Mouse (Mus musculus): ENCODE measurements around the gene Tnfrsf1a. TPM values are rescaled to one million over a fixed set of nuclear protein-coding genes. Genes with fewer than 3 reads are reported as not detected.

The Tnfrsf1a gene
- total RNA-seq, 4 experiments from 2014 or later = 11.0 to 36.7 (median 21.8) TPM

DNA sequence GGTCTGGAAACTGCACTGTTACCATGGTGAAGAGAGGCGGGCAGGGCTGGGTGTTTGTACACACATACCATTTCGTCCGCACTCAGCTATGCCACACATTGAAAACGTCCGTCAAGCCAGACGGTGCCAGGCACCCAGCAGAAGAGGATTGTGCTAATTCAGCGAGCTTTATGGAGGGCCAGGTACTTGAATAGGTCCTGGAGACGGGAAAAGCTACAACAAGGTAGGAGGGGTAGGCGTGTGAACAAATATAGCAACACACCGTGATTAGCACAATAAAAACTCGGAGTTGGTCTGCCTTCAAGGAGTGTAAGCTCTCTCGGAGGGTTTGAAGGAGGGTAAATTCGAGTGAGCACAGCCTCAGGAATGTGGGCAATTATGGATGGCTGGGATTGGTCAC is 26.4 kb upstream of the Tnfrsf1a start:
- DNase-seq (ENCODE audit: low spot score in 2 of 2) = no peak

DNA sequence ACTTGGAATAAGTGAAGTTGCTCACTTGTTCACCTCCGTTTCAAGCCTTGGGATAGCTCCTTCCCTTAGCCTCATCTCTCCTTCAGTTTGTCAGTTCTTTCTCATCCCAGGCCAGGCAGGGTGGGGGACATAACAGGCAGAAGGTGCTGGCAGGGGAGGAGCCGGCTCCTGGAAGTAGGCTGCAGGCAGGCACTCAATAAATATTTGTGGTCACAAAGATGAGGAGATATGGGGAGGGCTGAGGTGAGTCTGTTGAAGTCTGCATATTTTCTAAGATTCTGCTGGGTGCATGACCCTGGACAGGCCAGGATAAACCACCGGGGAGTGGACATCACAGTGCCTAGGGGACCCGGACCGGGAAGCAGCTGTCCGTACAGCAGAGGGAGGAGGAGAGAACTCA is 25.6 kb upstream of the Tnfrsf1a start:
- DNase-seq (ENCODE audit: low spot score in 2 of 2) = no peak

DNA sequence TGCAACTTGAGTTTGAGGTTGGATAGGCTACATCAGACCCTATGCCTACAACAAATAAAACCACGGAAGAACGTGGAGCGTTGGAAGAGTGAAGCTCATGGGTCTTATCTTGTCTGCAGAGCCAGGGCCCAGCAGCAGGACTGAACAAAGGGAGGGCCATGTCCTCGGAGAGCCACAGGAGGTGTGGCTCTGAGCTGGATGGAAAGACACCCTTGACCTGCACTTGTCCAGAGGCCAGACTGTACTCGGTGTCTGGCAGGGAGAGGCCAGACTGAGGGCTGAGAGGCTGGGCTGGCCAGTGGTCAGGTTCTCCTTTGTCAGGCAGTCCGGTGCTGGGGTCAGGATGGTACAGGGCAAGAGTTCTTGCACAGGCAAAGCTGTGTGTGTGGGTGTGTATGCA is 23.8 kb upstream of the Tnfrsf1a start:
- no peak for DNase-seq (ENCODE audit: low spot score in 2 of 2)

GRCm38 (mm10) chr6:125328243-125328642 is 20.9 kb upstream of the Tnfrsf1a start:
- no peak for DNase-seq (ENCODE audit: low spot score in 2 of 2)

DNA sequence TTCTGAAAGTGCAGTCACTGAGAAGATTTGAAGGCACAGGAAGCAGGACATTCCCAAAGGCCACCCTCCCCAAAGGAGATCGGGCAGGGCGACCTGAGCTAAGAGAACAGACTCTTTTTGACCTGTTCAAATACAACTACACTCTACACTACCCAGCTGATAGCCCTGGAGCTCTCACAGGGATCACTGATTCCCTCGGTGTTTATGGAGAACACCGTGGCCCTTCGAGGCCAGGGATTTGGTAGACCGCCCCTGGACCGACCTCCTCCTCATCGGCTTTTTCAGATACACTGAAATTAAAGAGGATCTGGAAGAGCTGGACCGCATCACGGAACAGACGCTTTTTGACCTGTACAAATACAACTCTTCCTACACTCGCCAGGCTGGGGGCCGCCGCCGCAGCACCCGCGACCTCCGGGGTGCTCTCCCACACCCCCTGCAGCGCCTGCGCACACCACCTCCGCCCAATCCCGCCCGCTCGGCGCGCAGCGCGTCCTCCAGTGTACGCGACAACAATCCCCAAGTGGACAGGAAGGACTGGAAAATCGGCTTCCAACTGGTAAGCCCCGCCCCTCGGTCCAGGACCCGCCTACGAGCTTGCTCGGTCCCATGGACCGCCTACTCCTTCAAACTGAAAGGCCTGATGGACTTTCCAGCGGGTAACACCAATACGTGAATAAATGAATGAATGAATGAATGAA is 18.4 kb upstream of the Tnfrsf1a start:
- peak; percentile 53 to 60 for DNase-seq (ENCODE audit: low spot score in 2 of 2)

GRCm38 (mm10) chr6:125333112-125333899 is 15.9 kb upstream of the Tnfrsf1a start:
- DNase-seq (ENCODE audit: low spot score in 2 of 2) = no peak

DNA sequence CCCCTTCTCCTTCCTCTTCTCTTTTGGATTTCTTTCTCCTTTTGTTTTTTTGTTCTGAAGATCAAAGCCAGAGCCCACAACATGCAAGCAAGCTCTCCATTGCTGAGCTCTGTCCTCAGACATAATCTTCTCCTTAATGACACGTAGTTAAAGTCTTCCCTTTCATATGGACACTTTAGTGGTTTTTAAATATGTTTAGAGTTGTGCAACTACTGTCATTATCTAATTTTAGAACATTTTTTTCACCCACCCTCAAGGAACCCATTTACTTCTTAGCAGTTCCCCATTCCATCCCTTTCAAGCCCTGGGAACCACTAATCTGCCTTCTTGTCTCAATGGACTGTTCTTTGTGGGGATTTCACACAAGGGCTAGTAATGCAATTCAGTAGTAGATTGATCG is 14.8 kb upstream of the Tnfrsf1a start:
- no peak for DNase-seq (ENCODE audit: low spot score in 2 of 2)

DNA sequence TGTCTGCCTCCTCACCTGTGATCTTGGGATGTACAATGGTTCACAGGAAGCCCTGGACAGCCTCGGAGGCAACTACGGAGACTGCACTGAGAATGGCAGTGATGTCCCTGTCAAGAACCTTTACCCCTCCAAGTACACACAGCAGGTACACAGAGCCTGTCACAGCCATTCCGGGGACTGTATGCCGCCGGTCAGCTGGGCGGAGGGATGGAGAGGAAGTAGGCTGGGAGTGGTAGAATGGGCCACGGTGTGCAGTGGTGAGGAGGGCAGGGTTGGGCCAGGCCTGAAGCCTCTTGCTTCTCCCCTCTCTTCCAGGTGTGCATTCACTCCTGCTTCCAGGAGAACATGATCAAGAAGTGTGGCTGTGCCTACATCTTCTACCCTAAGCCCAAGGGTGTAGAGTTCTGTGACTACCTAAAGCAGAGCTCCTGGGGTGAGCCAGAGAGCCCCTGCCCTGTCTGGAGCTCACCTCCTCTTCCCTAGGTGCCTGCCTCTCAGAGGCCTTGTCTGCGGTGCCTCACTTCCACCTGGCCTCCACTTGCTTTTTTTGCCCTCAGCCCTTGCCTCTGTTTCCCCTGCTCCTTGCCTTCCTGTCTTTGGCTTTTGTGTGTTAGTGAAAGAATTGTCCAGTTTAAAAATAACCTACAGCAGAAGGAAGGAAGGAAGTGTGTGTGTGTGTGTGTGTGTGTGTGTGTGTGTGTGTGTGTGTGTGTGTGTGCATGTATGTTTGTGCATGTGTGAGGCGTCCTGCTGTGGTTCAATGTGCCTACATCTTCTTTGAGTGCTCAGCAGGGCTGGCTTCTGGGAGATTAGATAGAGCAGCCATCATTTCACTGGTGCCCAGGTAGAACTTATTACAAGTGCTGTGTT is 10.1 kb upstream of the Tnfrsf1a start:
- DNase-seq (ENCODE audit: low spot score in 2 of 2) = no peak

DNA sequence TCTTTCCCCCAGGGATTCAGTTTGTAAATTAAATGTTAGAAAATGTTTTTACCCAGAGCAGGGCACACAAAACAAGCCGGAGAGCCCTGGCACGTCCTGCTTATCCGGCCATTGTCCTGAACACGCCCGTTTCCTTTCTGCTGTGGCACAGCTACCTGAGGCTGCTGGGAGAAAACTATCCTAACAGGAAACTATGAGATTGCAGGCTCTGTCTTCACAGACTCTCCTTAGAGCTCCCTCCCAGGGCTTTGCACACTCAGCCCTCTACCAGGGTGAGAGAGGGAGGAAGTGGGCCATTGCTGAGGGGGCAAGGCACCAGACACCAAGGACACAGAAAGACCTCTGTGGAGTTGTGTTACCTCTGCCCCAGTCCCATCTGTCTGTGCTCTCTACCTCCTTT is 8.9 kb upstream of the Tnfrsf1a start:
- no peak for DNase-seq (ENCODE audit: low spot score in 2 of 2)

GRCm38 (mm10) chr6:125342198-125342597 is 7.0 kb upstream of the Tnfrsf1a start:
- no peak for DNase-seq (ENCODE audit: low spot score in 2 of 2)

GRCm38 (mm10) chr6:125344084-125344483 is 5.1 kb upstream of the Tnfrsf1a start:
- no peak for DNase-seq (ENCODE audit: low spot score in 2 of 2)

DNA sequence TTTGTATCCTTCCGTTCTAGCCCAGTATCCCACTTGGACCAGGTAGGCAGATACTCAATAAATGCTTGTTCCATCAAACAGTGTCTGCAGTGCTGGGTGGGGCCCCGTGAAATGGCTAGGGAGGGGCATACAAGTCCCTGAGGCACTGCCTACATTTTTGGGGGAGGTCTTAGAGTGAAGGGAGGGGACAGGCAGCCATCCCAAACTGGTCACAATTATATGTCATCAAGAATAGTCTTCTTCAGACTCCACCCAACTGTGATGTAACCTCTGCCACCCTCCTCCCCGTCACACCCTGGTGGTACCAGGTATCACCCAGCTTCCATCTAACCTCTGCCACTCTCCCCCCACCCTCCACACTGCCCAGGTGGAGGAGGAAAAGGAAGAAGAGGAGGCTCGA is 4.3 kb upstream of the Tnfrsf1a start:
- no peak for DNase-seq (ENCODE audit: low spot score in 2 of 2)

DNA sequence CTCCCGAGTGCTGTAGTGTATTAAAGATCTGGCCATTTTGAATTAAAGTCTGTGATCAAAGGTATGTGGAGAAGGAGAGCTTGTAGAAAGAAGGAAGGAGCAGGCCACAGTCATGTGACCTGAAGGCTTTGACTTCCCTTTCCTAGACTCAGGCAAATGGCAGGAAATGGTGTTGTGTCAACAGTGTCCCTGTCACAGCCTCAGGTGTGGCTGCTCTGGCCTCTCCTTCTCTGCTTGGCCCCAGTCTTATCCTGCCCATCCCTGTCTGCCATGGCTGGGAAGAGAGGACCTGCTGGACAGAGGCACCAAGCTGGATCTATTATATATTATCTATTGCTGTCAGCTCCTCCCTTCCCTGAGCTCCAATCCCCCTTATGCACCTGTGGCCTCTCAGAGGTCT is 3.5 kb upstream of the Tnfrsf1a start:
- no peak for DNase-seq (ENCODE audit: low spot score in 2 of 2)

DNA sequence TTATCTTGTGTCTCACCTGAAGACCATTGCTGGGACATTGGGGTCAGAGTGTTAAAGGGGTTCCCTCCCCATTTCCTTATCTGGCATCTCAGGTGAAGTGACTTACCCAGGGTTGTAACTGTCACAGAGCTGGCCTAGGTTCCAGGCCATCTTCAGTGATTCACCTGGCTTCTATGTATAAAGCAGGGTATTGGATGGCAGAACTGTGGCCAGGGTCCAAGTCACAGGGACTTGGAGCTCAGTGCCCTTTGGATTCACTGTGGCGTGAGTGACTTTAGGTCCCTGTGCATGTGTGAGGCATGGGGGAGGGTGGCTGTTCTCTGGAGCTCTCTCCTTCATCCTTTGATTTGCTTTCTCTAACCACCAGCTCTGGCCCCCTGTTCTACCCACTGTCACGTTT is 3.1 kb upstream of the Tnfrsf1a start:
- no peak for DNase-seq (ENCODE audit: low spot score in 2 of 2)

- DNase-seq (ENCODE audit: low spot score in 2 of 2) = no peak
These were observed 541 bp downstream of the Tnfrsf1a start for GRCm38 (mm10) chr6:125349575-125350230.

DNA sequence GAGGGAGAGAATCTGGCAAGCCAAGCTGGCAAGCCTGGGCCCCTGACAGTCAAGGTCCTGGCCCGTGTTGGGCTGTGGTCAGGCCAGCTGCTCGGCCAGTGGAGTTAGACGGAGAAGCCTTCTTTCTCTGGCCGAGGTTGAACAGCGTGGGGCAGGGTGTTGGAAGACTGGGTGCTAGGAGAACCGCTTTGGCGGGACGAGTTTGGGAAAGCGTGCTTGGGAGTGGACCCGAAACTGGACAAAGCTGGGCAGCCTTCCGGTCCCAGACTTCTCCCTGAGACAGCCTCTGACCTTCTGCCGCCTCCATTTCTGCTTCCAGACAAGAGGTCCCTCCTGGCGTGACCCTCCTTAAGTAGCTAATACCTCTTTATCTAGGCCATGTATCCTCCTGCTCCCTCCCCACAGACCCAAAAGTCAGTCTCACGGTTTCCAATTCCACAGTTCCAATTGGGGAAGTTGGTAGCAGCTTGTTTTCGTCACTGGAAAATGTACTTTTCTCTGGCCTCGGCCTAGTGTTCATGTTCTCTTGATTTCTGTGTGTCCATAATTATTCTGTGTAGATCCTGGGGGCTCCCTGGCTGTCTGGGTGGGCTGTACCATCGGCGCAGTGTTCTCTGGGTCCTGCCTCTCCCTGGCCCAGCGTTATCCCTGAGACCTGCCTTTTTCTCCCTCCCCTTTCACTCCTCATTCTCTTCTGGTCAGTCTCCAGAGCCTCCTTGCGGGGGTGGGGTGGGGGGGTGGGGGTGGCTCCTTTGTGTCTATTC is 1.3 kb downstream of the Tnfrsf1a start:
- DNase-seq (ENCODE audit: low spot score in 2 of 2) = no peak

DNA sequence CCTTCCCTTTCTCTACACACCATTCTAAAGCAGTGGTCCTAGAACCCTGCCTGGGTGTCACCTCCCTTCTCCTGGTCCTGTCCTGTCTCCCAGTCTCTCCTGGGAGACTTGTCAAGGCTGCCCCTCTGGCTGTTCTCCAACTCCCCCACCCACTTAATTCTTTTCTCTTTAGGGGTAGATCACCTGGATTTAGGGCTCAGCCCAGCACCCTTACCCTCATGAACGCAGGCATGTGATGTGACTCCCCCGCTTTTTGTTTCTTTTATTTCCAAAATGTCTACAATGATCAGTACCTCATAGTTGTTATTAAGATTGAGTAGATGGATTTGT is 1.8 kb downstream of the Tnfrsf1a start:
- no peak for DNase-seq (ENCODE audit: low spot score in 2 of 2)

DNA sequence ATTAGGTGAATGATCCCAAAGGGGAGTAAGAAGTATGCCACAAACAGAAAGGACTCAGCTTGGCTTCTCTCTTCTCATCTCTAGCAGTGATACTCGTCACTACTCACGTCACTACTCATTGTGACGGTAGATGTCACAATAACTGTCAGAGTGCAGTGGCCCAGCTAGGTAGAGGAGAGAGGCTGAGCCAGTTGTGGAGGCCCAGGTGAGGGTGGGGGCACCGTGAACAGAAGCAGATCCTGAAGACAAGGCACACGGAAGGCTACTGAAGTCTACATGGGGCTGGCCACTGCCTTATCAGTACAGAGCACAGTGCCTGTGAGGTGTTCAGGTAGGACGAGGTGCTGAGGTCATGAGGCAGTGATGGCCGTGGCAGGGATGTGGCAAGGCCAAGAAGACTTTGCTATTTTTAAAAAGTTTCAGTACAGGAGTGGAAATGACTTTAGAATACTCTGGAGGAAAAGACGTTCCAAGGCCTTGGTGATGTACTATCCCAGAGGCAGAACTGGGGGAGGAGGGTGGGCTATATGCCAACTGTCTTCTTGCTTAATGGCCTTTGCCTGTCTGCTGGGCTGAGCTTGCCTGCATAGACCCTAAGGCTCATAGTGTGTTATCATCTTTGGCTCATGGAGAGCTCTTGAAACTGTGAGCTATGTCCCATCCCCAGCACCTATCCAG is 2.3 kb downstream of the Tnfrsf1a start:
- DNase-seq (ENCODE audit: low spot score in 2 of 2) = no peak

DNA sequence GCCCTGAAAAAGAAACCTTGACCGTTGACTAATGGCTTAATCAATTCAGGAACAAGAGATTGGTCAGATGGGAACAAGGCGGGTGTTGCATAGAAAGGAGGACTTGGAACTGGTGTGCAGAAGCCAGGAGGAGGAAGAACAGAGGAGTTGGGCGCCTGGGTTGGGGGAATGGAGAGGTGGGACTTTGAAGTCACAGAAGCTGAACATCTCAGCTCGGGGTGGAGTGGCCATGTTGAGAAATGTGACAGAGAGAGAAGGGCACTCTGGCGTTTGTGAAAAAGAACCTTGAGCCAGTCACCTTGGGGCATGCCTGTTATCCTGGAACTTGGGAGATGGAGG is 2.9 kb downstream of the Tnfrsf1a start:
- no peak for DNase-seq (ENCODE audit: low spot score in 2 of 2)

DNA sequence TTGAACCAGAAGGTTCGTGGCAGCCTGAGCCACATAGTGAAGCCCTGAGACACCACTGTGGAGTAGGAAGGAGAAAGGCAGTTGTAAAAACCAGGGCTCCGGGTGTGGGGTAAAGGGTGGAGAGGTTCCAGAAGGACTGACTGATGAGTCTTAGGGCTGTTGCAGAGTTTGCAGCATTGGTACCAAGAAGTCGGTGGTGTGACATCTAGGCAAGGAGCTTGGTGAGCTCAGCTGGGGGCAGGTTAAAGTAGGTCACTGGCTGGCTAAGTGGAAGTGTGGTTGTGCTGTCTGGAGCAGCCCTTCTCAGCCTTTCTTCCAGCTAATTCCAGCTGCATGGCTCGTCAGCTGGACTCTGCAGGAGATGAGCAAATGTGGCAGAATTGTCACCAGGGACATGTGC is 3.6 kb downstream of the Tnfrsf1a start:
- no peak for DNase-seq (ENCODE audit: low spot score in 2 of 2)

DNA sequence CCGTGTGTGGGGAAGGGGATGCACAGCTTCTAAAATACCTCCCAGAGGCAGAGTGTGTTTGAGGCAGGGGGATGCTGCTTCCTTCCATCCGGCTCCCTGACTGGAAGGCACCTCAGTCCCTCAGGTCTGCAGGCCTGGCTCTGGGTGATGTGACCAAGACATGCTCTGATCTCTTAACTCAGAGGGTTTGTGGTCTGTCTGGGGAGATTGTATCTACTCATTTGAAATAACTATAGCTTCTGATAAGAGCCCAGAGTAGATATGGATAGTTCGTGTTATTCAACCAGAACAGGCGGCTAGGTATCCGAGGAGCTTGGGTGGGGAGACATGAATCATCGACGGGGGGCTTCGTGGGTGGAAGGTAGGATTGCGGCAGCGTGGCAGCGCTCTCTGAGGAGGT is 4.1 kb downstream of the Tnfrsf1a start:
- no peak for DNase-seq (ENCODE audit: low spot score in 2 of 2)

Data from layer of hippocampus, adult 8-10 months (tissue).